Mouse (Mus musculus) erythroid progenitor cell, adult 5-6 weeks (primary cell): ENCODE data around the gene Gm20388. TPM values are rescaled to one million over a fixed set of nuclear protein-coding genes. Genes with fewer than 3 reads are reported as not detected.

ENCODE experiments used
- ATAC-seq: replicated peaks from 2 replicates; pipeline ENCODE4 v1.8.0; 2016; ENCODE audit warnings: moderate number of reproducible peaks, mild to moderate bottlenecking, moderate TSS enrichment, inconsistent platforms; ENCODE audit not compliant: poor library complexity, low FRiP score, severe bottlenecking
- total RNA-seq, 2 experiments: library from RNA; stranded (forward) in 1 of 2; stranded (reverse) in 1 of 2; fragments of 150-400 nt in 1 of 2; fragments of 186-747, 209-891 nt in 1 of 2; gene quantifications; 2 replicates each; pipeline versions ENCODE4 v1.2.3 to v1.2.4; 2015 to 2017; ENCODE audit warnings: low replicate concordance in 2 of 2

Gm20388 gene
- total RNA-seq, 2 experiments from 2014 or later, result 4.2 TPM; not detected in 1

- ATAC-seq, result no peak
Measured at GRCm38 (mm10) chr8:121924681-121925080, 2014.0 kb downstream of the Gm20388 start.

GRCm38 (mm10) chr8:121925624-121926023 is 2015.0 kb downstream of the Gm20388 start:
- ATAC-seq, result peak; percentile 73

GRCm38 (mm10) chr8:121926266-121926665 is 2015.6 kb downstream of the Gm20388 start:
- no peak for ATAC-seq

GRCm38 (mm10) chr8:121927316-121927715 is 2016.7 kb downstream of the Gm20388 start:
- ATAC-seq, result peak; percentile 63; the same call in 1 of the 2 replicates

- no peak for ATAC-seq
Measured at GRCm38 (mm10) chr8:121930047-121930446, 2019.4 kb downstream of the Gm20388 start.

GRCm38 (mm10) chr8:121931571-121931970 is 2020.9 kb downstream of the Gm20388 start:
- no peak for ATAC-seq

GRCm38 (mm10) chr8:121932026-121932667 is 2021.5 kb downstream of the Gm20388 start:
- ATAC-seq, result no peak

- ATAC-seq, result no peak
Measured at GRCm38 (mm10) chr8:121932668-121933520, 2022.3 kb downstream of the Gm20388 start.

GRCm38 (mm10) chr8:121934506-121934905 is 2023.9 kb downstream of the Gm20388 start:
- 0 out of 2 replicates have a peak, but pooled peaks have one; percentile 46 for ATAC-seq

GRCm38 (mm10) chr8:121934923-121935322 is 2024.3 kb downstream of the Gm20388 start:
- ATAC-seq, result no peak

GRCm38 (mm10) chr8:121935341-121936294 is 2025.0 kb downstream of the Gm20388 start:
- no peak for ATAC-seq

GRCm38 (mm10) chr8:121936391-121936790 is 2025.8 kb downstream of the Gm20388 start:
- ATAC-seq, result no peak

- no peak for ATAC-seq
Measured at GRCm38 (mm10) chr8:121938732-121939131, 2028.1 kb downstream of the Gm20388 start.

GRCm38 (mm10) chr8:121943057-121943540 is 2032.5 kb downstream of the Gm20388 start:
- ATAC-seq, result no peak

- ATAC-seq, result no peak
Measured at GRCm38 (mm10) chr8:121943716-121944115, 2033.1 kb downstream of the Gm20388 start.

- ATAC-seq, result no peak
Measured at GRCm38 (mm10) chr8:121944831-121945230, 2034.2 kb downstream of the Gm20388 start, which contains the start of gene Car5a. Car5a (minus strand) TSS chr8:121944904.

- ATAC-seq, result no peak
Measured at GRCm38 (mm10) chr8:121946351-121946750, 2035.7 kb downstream of the Gm20388 start.

GRCm38 (mm10) chr8:121947047-121947752 is 2036.6 kb downstream of the Gm20388 start:
- ATAC-seq, result no peak

- peak; percentile 66 for ATAC-seq
Measured at GRCm38 (mm10) chr8:121947753-121948141, 2037.1 kb downstream of the Gm20388 start.
